Mouse (Mus musculus): ENCODE results near the gene Ehmt2.

DNA sequence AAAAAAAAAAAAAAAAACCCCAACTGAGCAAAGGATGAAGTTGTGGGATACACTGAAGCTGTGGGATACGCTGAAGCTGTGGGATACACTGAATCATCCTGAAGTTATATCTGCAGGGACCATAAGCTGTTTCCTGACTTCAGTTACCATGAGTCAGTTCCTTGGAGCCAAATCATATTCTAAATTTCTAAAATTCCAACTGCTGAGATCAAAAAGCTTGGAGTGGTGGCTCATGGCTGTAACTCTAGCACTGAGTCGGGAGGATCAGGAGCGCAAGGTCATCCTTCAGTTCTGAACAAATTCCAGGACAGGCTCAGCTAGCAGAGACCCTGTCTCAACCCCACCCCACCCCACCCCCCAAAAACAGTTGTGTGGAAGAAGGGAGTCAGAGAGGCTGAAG lies 12.7 kb upstream of the Ehmt2 start:
- TF ChIP-seq GATA1 (IDR thresholded peaks at IDR 0.05; ENCODE audit: low read length), result no peak
- no peak for TF ChIP-seq TAL1 (IDR thresholded peaks at IDR 0.05; ENCODE audit: low read length)

Measured in erythroblast, embryonic 14.5 days (primary cell).